Mouse (Mus musculus) frontal cortex, postnatal 14 days (tissue): ENCODE data around the gene Spaca4.

Experiments used
- DNase-seq, 2 experiments: peaks; one replicate each; pipeline ENCODE4 v3.0.0; 2022; ENCODE audit warnings: low spot score in 2 of 2

Gene Spaca4

GRCm38 (mm10) chr7:45712022-45712757, 13.4 kb downstream of the Spaca4 start:
- DNase-seq: no peak

GRCm38 (mm10) chr7:45711316-45712021, 14.1 kb downstream of the Spaca4 start:
- DNase-seq: no peak

GRCm38 (mm10) chr7:45710477-45711191, 15.0 kb downstream of the Spaca4 start:
- DNase-seq: no peak

GRCm38 (mm10) chr7:45709677-45710355, 15.8 kb downstream of the Spaca4 start:
- DNase-seq: no peak

GRCm38 (mm10) chr7:45709036-45709435, 16.6 kb downstream of the Spaca4 start:
- DNase-seq: no peak

GRCm38 (mm10) chr7:45708221-45708761, 17.3 kb downstream of the Spaca4 start:
- no peak for DNase-seq

GRCm38 (mm10) chr7:45707375-45707967, 18.1 kb downstream of the Spaca4 start:
- DNase-seq: peak; percentile 93

- DNase-seq: peak; percentile 77 to 81
These were observed 18.8 kb downstream of the Spaca4 start for GRCm38 (mm10) chr7:45706721-45707241.

- DNase-seq: peak; percentile 76 to 88
These were observed 19.7 kb downstream of the Spaca4 start for GRCm38 (mm10) chr7:45705873-45706281.

- DNase-seq: no peak
These were observed 20.2 kb downstream of the Spaca4 start for GRCm38 (mm10) chr7:45705443-45705864.

- DNase-seq: peak; percentile 99 to 100
These were observed 20.7 kb downstream of the Spaca4 start, which contains the start of gene Dbp for GRCm38 (mm10) chr7:45704730-45705442. Gene Dbp, plus strand, starts transcription at chr7:45705088.

- DNase-seq: peak; percentile 69 to 86
These were observed 21.5 kb downstream of the Spaca4 start for GRCm38 (mm10) chr7:45704046-45704559.

GRCm38 (mm10) chr7:45703521-45704033, 22.0 kb downstream of the Spaca4 start:
- peak in 1 of 2 experiments; percentile 46 for DNase-seq

- no peak for DNase-seq
These were observed 22.6 kb downstream of the Spaca4 start for GRCm38 (mm10) chr7:45702809-45703520.

- no peak for DNase-seq
These were observed 23.3 kb downstream of the Spaca4 start for GRCm38 (mm10) chr7:45702316-45702715.

GRCm38 (mm10) chr7:45701607-45702006, 24.0 kb downstream of the Spaca4 start:
- no peak for DNase-seq

- no peak for DNase-seq
These were observed 24.5 kb downstream of the Spaca4 start for GRCm38 (mm10) chr7:45701072-45701471.

- peak; percentile 71 to 83 for DNase-seq
These were observed 25.2 kb downstream of the Spaca4 start for GRCm38 (mm10) chr7:45700301-45701015.
